Mouse (Mus musculus): Measurements from ENCODE around the gene 4932438H23Rik. TPM values are rescaled to one million over a fixed set of nuclear protein-coding genes. Genes with fewer than 3 reads are reported as not detected.

4932438H23Rik gene
- polyA plus RNA-seq, 1 experiment, result 0.30 TPM

DNA sequence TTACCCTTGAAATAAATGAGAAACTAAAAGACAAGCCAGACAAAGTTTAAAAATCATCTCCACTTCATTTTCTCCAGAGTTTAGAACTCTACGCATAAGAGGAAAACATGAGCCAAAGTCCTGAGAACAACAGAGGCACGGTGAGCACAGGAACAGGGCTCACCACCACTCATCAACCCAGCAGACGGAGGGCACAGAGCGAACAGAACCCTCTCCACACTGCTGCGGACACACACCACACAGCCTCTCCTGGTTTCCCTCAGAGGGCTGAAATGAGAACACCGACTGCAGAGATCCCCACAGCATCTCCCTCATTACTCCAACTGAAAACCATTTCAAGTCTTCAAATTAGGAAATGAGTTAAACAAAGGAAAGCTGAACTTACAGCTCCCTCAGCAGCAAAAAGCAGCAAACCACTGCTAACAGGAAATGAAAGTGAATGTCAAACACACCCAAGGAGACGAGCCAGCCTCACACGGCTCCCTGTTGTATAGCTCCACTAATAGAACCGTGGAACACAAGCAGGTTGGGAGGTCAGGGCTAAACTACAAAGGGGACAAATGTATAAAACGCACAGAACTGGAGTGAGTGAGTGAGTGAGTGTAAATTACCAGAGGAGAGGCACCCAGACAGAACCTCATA lies 74.0 kb downstream of the 4932438H23Rik start:
- DNase-seq, result no peak
- Histone ChIP-seq H3K4me1 (ENCODE audit: control insufficient read depth, insufficient read depth, low read length) (no peaks in the 10 kb centered on the region), H3K4me3 (replicated peaks; ENCODE audit: extremely low read depth, low read depth, low read length) (no peak overlapping the region)
- WGBS, result 74% methylated on average over 10 of the region's 10 CpGs
- TF ChIP-seq POLR2A (IDR thresholded peaks at IDR 0.05; ENCODE audit: borderline replicate concordance, extremely low read depth, low read depth, low read length) (no peak), CTCF (IDR thresholded peaks at IDR 0.05; ENCODE audit: insufficient read depth, low read length) (no peak)

GRCm38 (mm10) chr16:91019476-91019875 lies 75.4 kb downstream of the 4932438H23Rik start:
- no peak for DNase-seq
- no peak overlapping the region for H3K4me3 ChIP-seq (replicated peaks; ENCODE audit: extremely low read depth, low read depth, low read length)
- WGBS, result 93% methylated on average over 4 of the region's 4 CpGs
- no peaks in the 10 kb centered on the region for H3K4me1 ChIP-seq (ENCODE audit: control insufficient read depth, insufficient read depth, low read length)
- no peak for TF ChIP-seq POLR2A (IDR thresholded peaks at IDR 0.05; ENCODE audit: borderline replicate concordance, extremely low read depth, low read depth, low read length)
- no peak for TF ChIP-seq CTCF (IDR thresholded peaks at IDR 0.05; ENCODE audit: insufficient read depth, low read length)

DNA sequence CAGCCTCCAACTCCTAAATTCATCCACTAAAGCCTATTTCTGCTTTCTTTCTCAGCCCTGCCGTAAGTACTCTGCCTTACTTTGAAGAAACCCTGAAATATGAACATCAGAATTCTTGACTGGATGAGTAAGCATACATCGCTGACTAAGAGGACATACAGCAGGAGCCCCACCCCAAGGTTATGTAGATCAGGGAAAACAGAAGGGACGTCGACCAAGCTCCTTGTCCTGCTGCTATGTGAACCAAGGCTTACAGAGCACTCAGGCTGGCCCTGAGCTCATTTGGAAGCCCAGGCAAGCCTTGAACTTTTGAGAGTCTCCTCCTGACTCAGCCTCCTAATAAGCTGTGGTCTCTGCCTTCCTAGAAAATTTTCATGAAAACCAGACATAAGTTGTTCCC lies 79.2 kb downstream of the 4932438H23Rik start:
- H3K4me1 ChIP-seq (ENCODE audit: control insufficient read depth, insufficient read depth, low read length), result peaks cover 4% of the 10 kb centered on the region; the same call in 1 of the 2 replicates
- WGBS, result 82% methylated on average over 4 of the region's 4 CpGs
- H3K4me3 ChIP-seq (replicated peaks; ENCODE audit: extremely low read depth, low read depth, low read length), result no peak overlapping the region
- TF ChIP-seq CTCF (IDR thresholded peaks at IDR 0.05; ENCODE audit: insufficient read depth, low read length), result no peak
- no peak for TF ChIP-seq POLR2A (IDR thresholded peaks at IDR 0.05; ENCODE audit: borderline replicate concordance, extremely low read depth, low read depth, low read length)
- no peak for DNase-seq

DNA sequence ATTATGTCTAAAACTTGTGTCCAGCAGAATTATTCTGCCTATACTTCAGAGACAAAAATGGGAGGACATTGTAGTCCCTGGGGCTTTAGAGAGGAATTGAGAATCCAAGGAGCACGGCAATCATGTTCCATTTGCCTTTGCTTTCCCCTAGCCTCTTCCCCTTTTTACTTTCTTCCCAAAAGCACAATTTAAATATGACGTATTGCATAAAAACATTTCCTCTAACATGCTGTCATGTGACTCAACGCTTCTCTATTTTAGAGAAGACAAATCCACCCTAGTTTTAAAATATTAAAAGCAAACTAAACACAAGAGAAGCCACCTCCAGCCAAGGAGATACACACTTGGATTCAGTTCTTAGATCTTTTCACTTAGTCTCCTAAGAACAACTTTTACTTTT lies 83.1 kb downstream of the 4932438H23Rik start:
- no peak for DNase-seq
- peak overlapping the region; percentile 26 for H3K4me3 ChIP-seq (replicated peaks; ENCODE audit: extremely low read depth, low read depth, low read length)
- H3K4me1 ChIP-seq (ENCODE audit: control insufficient read depth, insufficient read depth, low read length), result peaks cover 4% of the 10 kb centered on the region; the same call in 1 of the 2 replicates
- WGBS, result 9% methylated on average over 3 of the region's 3 CpGs
- no peak for TF ChIP-seq CTCF (IDR thresholded peaks at IDR 0.05; ENCODE audit: insufficient read depth, low read length)
- no peak for TF ChIP-seq POLR2A (IDR thresholded peaks at IDR 0.05; ENCODE audit: borderline replicate concordance, extremely low read depth, low read depth, low read length)

DNA sequence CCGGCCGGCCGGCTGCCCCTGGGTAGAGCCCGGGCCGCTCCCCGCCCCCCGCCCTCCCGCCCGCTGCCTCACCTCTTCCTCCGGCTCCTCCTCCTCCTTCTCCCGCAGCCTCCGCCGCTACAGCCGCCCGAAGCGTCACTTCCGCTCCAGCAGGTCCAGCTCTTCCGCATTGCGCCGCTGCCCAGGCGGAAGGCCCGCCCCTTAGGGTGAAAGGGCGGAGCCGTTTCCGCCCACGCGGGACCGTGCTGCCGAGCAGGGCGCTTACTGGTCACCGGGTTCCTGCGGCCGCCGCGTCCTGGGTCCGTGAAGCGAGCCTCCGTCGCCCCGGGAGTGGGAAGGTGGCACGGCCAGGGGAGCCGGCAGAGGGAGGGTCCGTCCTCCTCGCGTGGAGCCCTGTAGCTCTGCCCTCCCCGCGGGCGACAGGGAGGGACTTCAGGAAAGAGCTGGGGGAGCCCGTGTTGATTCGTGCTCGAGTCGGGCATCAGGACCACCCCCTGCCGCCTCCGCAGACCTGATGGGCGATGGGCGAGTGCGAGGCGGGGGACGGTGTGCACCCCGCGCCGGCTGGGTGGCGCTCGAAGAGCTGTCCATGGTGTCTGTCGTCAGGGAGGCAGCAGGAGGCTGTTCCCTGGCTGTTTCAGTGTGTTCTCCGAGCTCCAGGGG lies 83.8 kb downstream of the 4932438H23Rik start, which contains the start of gene Synj1:
Gene Synj1, minus strand, starts transcription at position 288 of the 663 bp plus-strand sequence.
- DNase-seq, result peak; percentile 86
- peak within 1 kb of the TSS; percentile 95 for H3K4me3 ChIP-seq (replicated peaks; ENCODE audit: extremely low read depth, low read depth, low read length)
- WGBS, result under 1% methylated on average over 62 of the region's 66 CpGs
- TF ChIP-seq CTCF (IDR thresholded peaks at IDR 0.05; ENCODE audit: insufficient read depth, low read length), result no peak
- TF ChIP-seq POLR2A (IDR thresholded peaks at IDR 0.05; ENCODE audit: borderline replicate concordance, extremely low read depth, low read depth, low read length), result peak; percentile 59; the same call in 1 of the 2 replicates
- H3K4me1 ChIP-seq (ENCODE audit: control insufficient read depth, insufficient read depth, low read length), result peaks cover 4% of the 10 kb centered on the region; the same call in 1 of the 2 replicates

GRCm38 (mm10) chr16:91010581-91011020 lies 84.3 kb downstream of the 4932438H23Rik start:
- peak; percentile 71 for DNase-seq
- TF ChIP-seq POLR2A (IDR thresholded peaks at IDR 0.05; ENCODE audit: borderline replicate concordance, extremely low read depth, low read depth, low read length), result no peak
- no peak for TF ChIP-seq CTCF (IDR thresholded peaks at IDR 0.05; ENCODE audit: insufficient read depth, low read length)
- under 1% methylated on average over 30 of the region's 42 CpGs for WGBS
- Histone ChIP-seq H3K4me3 (replicated peaks; ENCODE audit: extremely low read depth, low read depth, low read length) (peak overlapping the region; percentile 88), H3K4me1 (ENCODE audit: control insufficient read depth, insufficient read depth, low read length) (peaks cover 4% of the 10 kb centered on the region; the same call in 1 of the 2 replicates)

- 3% methylated on average over 19 of the region's 19 CpGs for WGBS
- TF ChIP-seq CTCF (IDR thresholded peaks at IDR 0.05; ENCODE audit: insufficient read depth, low read length) (no peak), POLR2A (IDR thresholded peaks at IDR 0.05; ENCODE audit: borderline replicate concordance, extremely low read depth, low read depth, low read length) (no peak)
- DNase-seq, result no peak
- peaks cover 4% of the 10 kb centered on the region; the same call in 1 of the 2 replicates for H3K4me1 ChIP-seq (ENCODE audit: control insufficient read depth, insufficient read depth, low read length)
- peak overlapping the region; percentile 88 for H3K4me3 ChIP-seq (replicated peaks; ENCODE audit: extremely low read depth, low read depth, low read length)
Measured at GRCm38 (mm10) chr16:91009942-91010529, 84.9 kb downstream of the 4932438H23Rik start.

DNA sequence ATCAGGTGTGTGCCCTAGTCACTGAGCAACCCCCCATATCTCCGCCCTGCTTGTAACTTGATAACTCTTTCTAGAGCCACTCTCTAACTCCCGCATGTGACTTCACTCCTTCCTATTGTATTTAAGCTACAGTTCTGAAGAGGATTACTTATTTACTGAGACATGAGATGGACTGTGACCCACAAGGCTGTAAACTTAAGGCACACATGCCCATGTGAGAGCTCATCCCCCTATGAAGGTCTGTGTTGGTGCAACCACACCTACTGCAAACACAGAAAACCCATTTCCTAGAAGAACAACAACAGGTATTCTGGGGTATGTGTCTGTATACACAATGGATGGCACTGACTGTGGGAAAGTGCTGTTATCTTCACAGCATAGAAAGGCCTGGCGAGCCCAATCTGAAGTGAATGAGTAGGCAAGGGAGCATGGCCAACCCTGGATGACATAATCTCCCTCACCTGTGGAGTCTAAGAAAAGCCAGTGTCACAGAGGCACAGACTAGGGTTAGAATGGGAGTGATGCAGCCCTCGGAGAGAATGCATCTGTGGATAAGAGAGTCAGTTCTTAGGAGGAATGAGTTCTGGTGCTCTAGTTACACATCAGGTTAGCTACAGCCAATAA lies 89.9 kb downstream of the 4932438H23Rik start:
- DNase-seq, result no peak
- WGBS, result 85% methylated on average over 4 of the region's 4 CpGs

More for the DNA sequence above, 89.9 kb downstream of the 4932438H23Rik start:
- H3K4me3 ChIP-seq (replicated peaks; ENCODE audit: extremely low read depth, low read depth, low read length), result no peak overlapping the region
- TF ChIP-seq CTCF (IDR thresholded peaks at IDR 0.05; ENCODE audit: insufficient read depth, low read length) (no peak), POLR2A (IDR thresholded peaks at IDR 0.05; ENCODE audit: borderline replicate concordance, extremely low read depth, low read depth, low read length) (no peak)
- no peaks in the 10 kb centered on the region for H3K4me1 ChIP-seq (ENCODE audit: control insufficient read depth, insufficient read depth, low read length)

Other genes with a start within 250 kb of the 4932438H23Rik start
- 17.2 and 29.9 TPM in 2 replicates for gene Cfap298, start 160.0 kb downstream of the 4932438H23Rik start, polyA plus RNA-seq (2012; rRNA removed)
- 35.8 and 42.2 TPM in 2 replicates for gene Synj1, start 83.8 kb downstream of the 4932438H23Rik start, polyA plus RNA-seq (2012; rRNA removed)
- 12.2 and 21.7 TPM in 2 replicates for gene Paxbp1, start 50.6 kb downstream of the 4932438H23Rik start, polyA plus RNA-seq (2012; rRNA removed)
- not detected in 2 replicates for gene Olig2, start 130.3 kb upstream of the 4932438H23Rik start, polyA plus RNA-seq (2012; rRNA removed)
- 0.05 and 0.25 TPM in 2 replicates for gene Olig1, start 174.7 kb upstream of the 4932438H23Rik start, polyA plus RNA-seq (2012; rRNA removed)

Measured in lung, adult 2 months (tissue).